Mouse (Mus musculus): ENCODE data around the gene Tsfm.

The Tsfm gene

GRCm38 (mm10) chr10:126962271-126962965 lies 68.2 kb downstream of the Tsfm start:
- no peak for DNase-seq (ENCODE audit: extremely low read depth, low read depth)

- DNase-seq (ENCODE audit: extremely low read depth, low read depth), result no peak
Observed at GRCm38 (mm10) chr10:126961757-126962156, 68.9 kb downstream of the Tsfm start.
